Mouse (Mus musculus) heart, embryonic 11.5 days (tissue): Measurements from ENCODE around the gene Edem3. TPM values are rescaled to one million over a fixed set of nuclear protein-coding genes. Genes with fewer than 3 reads are reported as not detected.

Source experiments
- ATAC-seq: fragments of 200-750 bp; cut with Nextera tagmentation; replicated peaks from 2 replicates; pipeline ENCODE4 v1.8.0; 2017; ENCODE audit warnings: moderate library complexity; ENCODE audit not compliant: insufficient number of reproducible peaks, low FRiP score, low TSS enrichment
- H3K27ac ChIP-seq: fragments of 300-500 bp; sonication (generic); 2 replicates; pipeline ENCODE4 v1.5.1; 2014; ENCODE audit warnings: mild to moderate bottlenecking, low read depth, low read length
- H3K27me3 ChIP-seq: fragments of 300-500 bp; sonication (generic); 2 replicates; pipeline ENCODE4 v1.6.1; 2014; ENCODE audit warnings: mild to moderate bottlenecking, low read length, mixed read lengths; ENCODE audit not compliant: control insufficient read depth, insufficient read depth
- H3K36me3 ChIP-seq: fragments of 300-500 bp; sonication (generic); 2 replicates; pipeline ENCODE4 v1.6.1; 2014; ENCODE audit warnings: mild to moderate bottlenecking, low read length, moderate library complexity, mixed read lengths; ENCODE audit not compliant: control insufficient read depth, insufficient read depth
- H3K4me1 ChIP-seq: fragments of 300-500 bp; sonication (generic); 2 replicates; pipeline ENCODE4 v1.6.1; 2014; ENCODE audit warnings: low read length; ENCODE audit not compliant: control insufficient read depth, insufficient read depth
- H3K4me2 ChIP-seq: fragments of 300-500 bp; sonication (generic); 2 replicates; pipeline ENCODE4 v1.6.1; 2014; ENCODE audit warnings: mild to moderate bottlenecking, moderate library complexity
- H3K4me3 ChIP-seq: fragments of 300-500 bp; sonication (generic); 2 replicates; pipeline ENCODE4 v1.5.1; 2014; ENCODE audit warnings: low read depth, low read length
- H3K9ac ChIP-seq: fragments of 300-500 bp; sonication (generic); 2 replicates; pipeline ENCODE4 v1.6.1; 2014; ENCODE audit warnings: mild to moderate bottlenecking, low read depth, low read length, moderate library complexity
- H3K9me3 ChIP-seq: fragments of 300-500 bp; sonication (generic); replicated peaks from 2 replicates; pipeline ENCODE4 v1.6.1; 2016; ENCODE audit warnings: low read length; ENCODE audit not compliant: control insufficient read depth
- WGBS: fragments of 180-500 bp; shearing (Covaris S2); extraction: QIAGEN DNeasy Blood & Tissue Kit; methylation state at CpG from one replicate; pipeline ENCODE4 v1.1.7; 2014; ENCODE audit not compliant: insufficient replicate concordance; 5-methylcytosine and 5-hydroxymethylcytosine counted together
- polyA plus RNA-seq: library from polyadenylated mRNA; unstranded; fragments of >200 nt; fragmentation: Nextera tagmentation; extraction: Ambion mirVana; gene quantifications from 2 replicates; pipeline ENCODE4 v1.2.1, GENCODE M21; 2014

Edem3 gene
- polyA plus RNA-seq, 1 experiment from 2014 or later, result 18.3 TPM

DNA sequence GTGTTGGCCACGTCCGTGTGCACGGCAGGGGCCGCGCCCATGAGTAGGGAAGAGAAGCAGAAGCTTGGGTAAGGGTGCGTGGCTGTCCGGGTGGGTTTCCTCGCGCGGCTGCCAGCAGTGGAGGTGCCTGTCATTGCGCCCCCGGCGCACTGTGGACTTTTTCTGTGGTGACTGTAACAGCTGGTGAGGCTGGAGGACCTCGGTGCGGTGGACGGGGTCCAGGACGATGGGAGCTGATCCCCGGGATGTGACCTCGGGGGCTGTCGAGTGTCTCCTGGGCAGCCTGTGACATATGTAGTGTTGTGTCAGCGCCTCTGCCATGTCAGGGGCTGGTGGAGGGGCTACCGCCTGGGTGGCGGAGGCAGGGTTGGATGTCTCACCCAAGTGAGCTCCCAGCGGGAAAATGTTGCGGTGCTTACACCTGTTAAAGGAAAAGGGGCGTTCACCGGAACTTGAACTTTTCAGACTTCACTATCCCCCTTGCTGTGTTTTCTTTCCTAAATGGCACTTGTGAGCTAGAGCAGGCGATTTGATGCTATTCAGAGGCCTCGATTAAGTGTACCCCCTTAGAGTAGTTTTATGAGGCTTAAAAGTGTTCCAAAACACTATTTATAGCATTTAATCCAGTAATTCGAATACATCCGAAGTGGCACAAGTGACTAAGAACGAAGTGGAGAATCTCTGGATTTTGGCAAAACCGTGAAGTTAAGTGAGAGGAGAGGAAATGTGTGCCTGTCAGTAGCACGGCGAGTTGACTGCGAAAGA is 671 bp downstream of the Edem3 start:
- no peaks in the 10 kb centered on the region for H3K9me3 ChIP-seq
- WGBS, result 5% methylated on average over 36 of the region's 36 CpGs
- peak overlapping the region; percentile 93 for H3K4me2 ChIP-seq
- peak overlapping the region; percentile 79 for H3K27ac ChIP-seq
- no peak for ATAC-seq
- H3K9ac ChIP-seq, result peak overlapping the region; percentile 81
- peaks cover 10% of the 10 kb centered on the region for H3K4me1 ChIP-seq
- no peaks in the 10 kb centered on the region for H3K27me3 ChIP-seq
- H3K36me3 ChIP-seq, result no peaks in the 10 kb centered on the region; the same call in 1 of the 2 replicates
- H3K4me3 ChIP-seq, result peak overlapping the region; percentile 95

DNA sequence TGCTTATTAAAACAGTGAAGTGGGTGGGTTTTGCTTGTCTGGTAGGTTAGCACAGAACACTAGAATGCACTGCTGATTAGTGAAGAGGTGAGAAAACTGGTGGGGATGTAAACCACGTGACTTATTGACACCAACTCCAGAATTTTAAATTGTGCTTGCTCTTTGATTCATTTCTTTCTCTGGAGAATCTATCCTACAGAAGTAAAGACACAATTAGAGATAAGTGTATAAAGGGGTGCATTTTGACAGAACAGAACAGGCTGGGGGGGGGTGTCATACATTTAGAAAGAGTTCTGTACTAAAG is 1.2 kb downstream of the Edem3 start:
- H3K4me2 ChIP-seq, result peak overlapping the region; percentile 93
- H3K4me1 ChIP-seq, result peaks cover 10% of the 10 kb centered on the region
- H3K36me3 ChIP-seq, result peaks cover under 1% of the 10 kb centered on the region; the same call in 1 of the 2 replicates
- no peak overlapping the region for H3K27ac ChIP-seq
- peak overlapping the region; percentile 95 for H3K4me3 ChIP-seq
- no peak for ATAC-seq
- no peaks in the 10 kb centered on the region for H3K9me3 ChIP-seq
- 19% methylated on average over 1 of the region's 1 CpGs for WGBS
- H3K9ac ChIP-seq, result peak overlapping the region; percentile 81
- no peaks in the 10 kb centered on the region for H3K27me3 ChIP-seq

DNA sequence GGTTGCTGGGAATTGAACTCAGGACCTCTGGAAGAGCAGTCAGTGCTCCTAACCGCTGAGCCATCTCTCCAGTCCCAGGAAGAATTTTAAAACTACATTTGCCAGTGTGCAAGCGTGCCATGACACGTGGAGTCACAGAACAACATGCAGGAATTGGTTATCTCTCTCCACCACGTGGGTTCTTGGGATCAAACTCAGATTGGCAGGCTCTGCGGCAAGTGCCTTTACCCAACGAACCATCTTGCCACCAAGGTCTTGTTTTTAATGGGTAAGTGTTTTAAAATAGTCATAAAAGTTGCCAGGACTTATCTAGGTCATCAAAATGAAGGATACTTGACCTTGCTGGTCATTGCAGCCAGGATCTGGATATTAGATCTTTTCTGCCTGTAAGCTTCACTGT is 3.1 kb downstream of the Edem3 start:
- Histone ChIP-seq H3K4me3 (no peak overlapping the region), H3K4me1 (peaks cover 13% of the 10 kb centered on the region), H3K9me3 (no peaks in the 10 kb centered on the region), H3K27me3 (no peaks in the 10 kb centered on the region), H3K9ac (no peak overlapping the region), H3K27ac (no peak overlapping the region), H3K36me3 (peaks cover 2% of the 10 kb centered on the region; the same call in 1 of the 2 replicates), H3K4me2 (no peak overlapping the region)
- ATAC-seq, result no peak
- 78% methylated on average over 6 of the region's 6 CpGs for WGBS

DNA sequence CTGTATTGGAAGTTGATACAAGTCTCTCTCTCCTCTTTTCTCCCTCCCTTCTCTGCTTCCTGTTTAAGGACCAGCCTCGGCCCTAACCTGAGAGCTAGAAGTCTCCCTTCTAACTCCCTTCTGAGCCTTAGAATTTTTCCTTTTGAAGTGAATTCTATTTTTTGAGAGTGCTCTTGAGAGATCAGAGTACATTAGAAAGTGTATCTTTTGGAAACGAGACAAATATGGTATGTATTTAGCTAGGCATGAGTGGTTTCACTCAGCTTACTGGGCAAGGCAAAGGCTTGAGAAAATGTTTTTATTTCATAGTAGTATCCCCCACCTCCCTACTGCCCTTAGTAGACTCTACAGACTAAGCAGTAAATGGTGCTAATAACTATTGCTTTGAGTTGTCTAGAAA is 3.8 kb downstream of the Edem3 start:
- 75% methylated on average over 2 of the region's 2 CpGs for WGBS

DNA sequence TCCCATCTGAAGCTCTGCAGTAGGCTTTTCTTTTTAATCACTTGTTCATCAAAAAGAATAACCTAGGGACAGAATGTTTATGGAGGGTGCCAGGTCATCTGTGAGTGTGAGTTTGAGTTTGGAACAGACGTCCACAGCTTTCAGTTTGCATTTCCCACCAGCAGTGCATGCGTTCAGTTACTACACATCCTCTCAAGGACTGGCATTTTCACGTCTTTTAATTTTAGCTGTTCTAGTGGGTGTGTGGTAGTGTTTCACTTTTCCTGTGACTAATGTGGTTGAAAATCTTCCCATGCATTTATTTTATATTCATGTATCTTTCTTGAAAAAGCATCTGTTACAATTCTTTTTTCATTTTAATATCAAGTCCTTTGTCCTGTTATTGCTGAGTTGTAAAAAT is 9.1 kb downstream of the Edem3 start:
- 65% methylated on average over 3 of the region's 3 CpGs for WGBS
- Histone ChIP-seq H3K27me3 (no peaks in the 10 kb centered on the region), H3K36me3 (peaks cover 2% of the 10 kb centered on the region; the same call in 1 of the 2 replicates), H3K27ac (no peak overlapping the region), H3K4me3 (no peak overlapping the region), H3K9me3 (no peaks in the 10 kb centered on the region), H3K9ac (no peak overlapping the region), H3K4me1 (peaks cover 7% of the 10 kb centered on the region), H3K4me2 (no peak overlapping the region)
- ATAC-seq, result no peak

More for the DNA sequence above, 3.8 kb downstream of the Edem3 start:
- no peaks in the 10 kb centered on the region for H3K9me3 ChIP-seq
- no peak overlapping the region for H3K27ac ChIP-seq
- no peak overlapping the region for H3K4me3 ChIP-seq
- no peak for ATAC-seq
- H3K9ac ChIP-seq, result no peak overlapping the region
- peaks cover 17% of the 10 kb centered on the region for H3K4me1 ChIP-seq
- H3K36me3 ChIP-seq, result peaks cover 2% of the 10 kb centered on the region; the same call in 1 of the 2 replicates
- no peak overlapping the region for H3K4me2 ChIP-seq
- H3K27me3 ChIP-seq, result no peaks in the 10 kb centered on the region

DNA sequence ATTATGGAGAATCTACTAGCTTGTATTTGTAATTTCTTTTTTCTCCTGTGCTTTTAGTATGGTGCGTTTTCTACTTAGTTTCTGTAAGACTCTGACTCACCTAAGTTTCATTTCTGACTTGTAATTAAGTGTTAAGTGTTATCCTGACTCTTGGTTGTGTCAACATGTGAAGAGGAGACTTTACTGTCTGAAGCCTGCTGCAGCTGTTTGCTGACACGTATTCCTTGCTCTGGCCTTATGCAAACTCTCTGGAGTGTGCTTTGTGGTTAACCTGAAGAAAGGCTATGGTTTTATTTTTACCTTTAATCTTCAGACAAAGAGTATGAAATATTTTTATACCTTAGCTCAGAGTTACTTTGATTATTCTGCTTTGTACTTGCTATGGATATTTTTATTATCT is 11.0 kb downstream of the Edem3 start:
- no peaks in the 10 kb centered on the region for H3K9me3 ChIP-seq
- ATAC-seq, result no peak
- no peak overlapping the region for H3K4me2 ChIP-seq
- no peak overlapping the region for H3K9ac ChIP-seq
- peaks cover 2% of the 10 kb centered on the region; the same call in 1 of the 2 replicates for H3K36me3 ChIP-seq
- H3K27ac ChIP-seq, result no peak overlapping the region
- no peaks in the 10 kb centered on the region for H3K27me3 ChIP-seq
- H3K4me3 ChIP-seq, result no peak overlapping the region
- peaks cover 7% of the 10 kb centered on the region for H3K4me1 ChIP-seq
- WGBS, result 75% methylated on average over 2 of the region's 2 CpGs

DNA sequence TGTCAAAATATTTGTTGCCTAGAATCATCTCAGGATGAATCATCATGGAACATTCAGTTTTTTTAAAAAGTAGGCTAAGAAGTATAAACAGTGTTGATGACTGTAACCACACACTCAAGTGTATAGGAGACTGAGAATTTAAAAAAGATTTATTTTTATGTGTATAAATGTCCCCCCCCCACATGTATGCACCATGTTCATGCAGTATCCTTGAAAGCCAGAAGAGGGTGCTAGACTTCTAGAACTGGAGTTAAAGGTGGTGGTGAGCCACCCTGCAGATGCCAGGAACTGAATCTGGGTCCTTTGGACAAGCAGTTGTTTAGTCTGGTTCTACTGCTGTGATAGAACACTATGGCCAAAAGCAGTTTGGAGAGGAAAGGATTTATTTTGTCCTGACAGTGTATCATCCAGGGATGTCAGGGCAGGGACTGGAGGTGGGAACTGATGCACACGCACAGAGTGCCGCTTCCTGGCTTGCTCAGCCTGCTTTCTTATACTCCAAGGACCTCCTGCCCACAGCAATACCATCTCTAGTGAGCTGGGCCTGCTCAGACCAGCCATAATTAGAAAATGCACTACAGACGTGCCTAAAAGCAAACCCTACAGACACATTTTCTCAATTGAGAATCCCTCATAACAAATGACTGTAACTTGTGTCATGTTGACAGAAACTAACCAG is 11.9 kb downstream of the Edem3 start:
- H3K4me2 ChIP-seq, result no peak overlapping the region
- H3K9ac ChIP-seq, result no peak overlapping the region
- no peaks in the 10 kb centered on the region for H3K9me3 ChIP-seq
- no peak overlapping the region for H3K27ac ChIP-seq
- H3K4me1 ChIP-seq, result peaks cover 7% of the 10 kb centered on the region
- no peak overlapping the region for H3K4me3 ChIP-seq
- no peaks in the 10 kb centered on the region for H3K27me3 ChIP-seq
- WGBS, result 87% methylated on average over 3 of the region's 3 CpGs
- H3K36me3 ChIP-seq, result no peaks in the 10 kb centered on the region
- no peak for ATAC-seq

DNA sequence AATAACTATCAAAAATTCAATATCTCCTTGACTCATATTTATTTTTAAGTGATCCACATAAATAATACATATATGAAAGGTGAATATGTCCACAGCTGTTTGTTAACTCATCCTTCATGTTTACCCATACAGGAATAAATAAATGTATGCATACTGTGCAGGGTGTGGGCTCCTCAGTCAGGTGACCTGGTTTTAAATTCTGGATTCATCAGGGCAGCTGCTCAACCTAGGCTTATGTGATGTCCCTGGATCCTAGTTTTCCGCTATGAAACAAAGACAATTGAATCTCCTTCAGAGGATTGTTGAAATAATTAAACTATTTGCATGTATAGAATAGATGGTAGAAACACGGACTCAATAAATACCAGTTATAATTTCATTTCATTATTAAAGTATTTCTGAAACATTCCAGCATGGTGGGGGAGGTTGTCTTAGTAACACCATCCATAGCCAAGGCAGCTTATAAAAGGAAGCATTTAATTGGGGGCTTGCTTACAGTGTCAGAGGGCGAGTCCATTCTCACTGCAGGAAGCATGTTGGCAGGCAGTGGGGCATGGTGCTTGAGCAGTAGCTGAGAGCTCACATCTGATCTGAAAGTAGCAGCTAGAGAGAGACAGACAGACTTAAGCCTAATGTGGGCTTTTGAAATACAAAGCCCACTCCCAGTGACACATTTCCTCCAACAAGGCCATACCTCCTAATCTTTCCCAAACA is 14.2 kb downstream of the Edem3 start:
- Histone ChIP-seq H3K27me3 (no peaks in the 10 kb centered on the region), H3K4me1 (no peaks in the 10 kb centered on the region), H3K4me3 (no peak overlapping the region), H3K9ac (no peak overlapping the region), H3K36me3 (no peaks in the 10 kb centered on the region), H3K4me2 (no peak overlapping the region), H3K9me3 (no peaks in the 10 kb centered on the region), H3K27ac (no peak overlapping the region)
- no peak for ATAC-seq
- WGBS, result 87% methylated on average over 3 of the region's 3 CpGs
